Mouse (Mus musculus) gastrocnemius, adult 2 months (tissue): ENCODE measurements around the gene Cast. TPM values are rescaled to one million over a fixed set of nuclear protein-coding genes. Genes with fewer than 3 reads are reported as not detected.

Source experiments
- DNase-seq: peaks from one replicate; pipeline ENCODE4 v3.0.0; 2022
- H3K27ac ChIP-seq: fragments of 200-600 bp; 2 replicates; pipeline ENCODE4 v1.8.1; 2022; ENCODE audit warnings: mild to moderate bottlenecking
- H3K4me3 ChIP-seq: fragments of 200-600 bp; 2 replicates; pipeline ENCODE4 v1.8.1; 2022; ENCODE audit warnings: mild to moderate bottlenecking, moderate library complexity
- CTCF ChIP-seq: fragments of 200-600 bp; IDR thresholded peaks from 2 replicates; pipeline ENCODE4 v1.8.1; 2022; ENCODE audit warnings: antibody characterized with exemption, mild to moderate bottlenecking, moderate library complexity
- intact Hi-C: fragments of 180-260 bp; cut with DNase I; formaldehyde crosslinking; loops from one replicate; pipeline ENCODE4 v1.15.1; 2025
- total RNA-seq, 2 experiments: library from RNA; stranded (reverse); gene quantifications; 2 replicates each; pipeline ENCODE4 v1.2.3; 2021

Gene Cast
- total RNA-seq, 2 experiments from 2014 or later: 97.9 to 99.9 TPM

- TF ChIP-seq CTCF: peak; percentile 67
- intact Hi-C loops: loop anchor here (2.0 to 5.0 kb wide), 2 partner anchors 37 to 132 kb away; partner anchors contain the start of genes Cast and Erap1
- Histone ChIP-seq H3K27ac (peak overlapping the region; percentile 95), H3K4me3 (peak overlapping the region; percentile 77)
- peak; percentile 96 for DNase-seq
These were observed 38.1 kb downstream of the Cast start for GRCm38 (mm10) chr13:74770480-74770879.

- Histone ChIP-seq H3K4me3 (peak overlapping the region; percentile 77), H3K27ac (peak overlapping the region; percentile 95)
- intact Hi-C loops: loop anchor here (2.0 to 5.0 kb wide), 2 partner anchors 37 to 131 kb away; partner anchors contain the start of genes Cast and Erap1
- peak; percentile 37 for DNase-seq
- no peak for TF ChIP-seq CTCF
These were observed 38.7 kb downstream of the Cast start for GRCm38 (mm10) chr13:74769871-74770270.

- intact Hi-C loops: no loop called here
These were observed 41.4 kb downstream of the Cast start for GRCm38 (mm10) chr13:74767186-74767585.

DNA sequence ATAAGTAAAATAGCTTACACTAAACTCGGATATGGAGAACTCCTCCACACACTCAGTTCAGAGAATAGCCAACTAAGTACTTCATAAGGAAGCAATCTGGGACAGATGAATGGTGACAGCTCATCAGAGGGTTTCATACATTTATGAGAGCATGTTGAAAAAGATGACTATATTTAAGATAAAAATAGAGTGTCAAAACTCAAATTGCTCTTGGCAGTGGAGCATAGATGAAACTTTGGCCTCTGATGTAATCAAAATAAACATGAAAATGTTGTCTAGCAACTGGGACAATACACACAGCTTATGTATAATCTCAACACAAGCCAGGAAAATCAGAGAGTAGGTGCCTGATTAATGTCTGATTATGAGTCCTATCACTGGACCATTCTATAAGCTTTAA, 45.9 kb downstream of the Cast start:
- TF ChIP-seq CTCF: no peak
- H3K27ac ChIP-seq: no peak overlapping the region
- intact Hi-C loops: no loop called here

More at GRCm38 (mm10) chr13:74767186-74767585, 41.4 kb downstream of the Cast start:
- no peak for TF ChIP-seq CTCF
- Histone ChIP-seq H3K27ac (0 out of 2 replicates have a peak overlapping the region, but pooled peaks have one; percentile 38), H3K4me3 (0 out of 2 replicates have a peak overlapping the region, but pooled peaks have one; percentile 19)
- no peak for DNase-seq

GRCm38 (mm10) chr13:74759152-74759551, 49.5 kb downstream of the Cast start:
- DNase-seq: no peak
- intact Hi-C loops: no loop called here
- H3K4me3 ChIP-seq: no peak overlapping the region
- no peak overlapping the region for H3K27ac ChIP-seq
- no peak for TF ChIP-seq CTCF

More for the DNA sequence above, 45.9 kb downstream of the Cast start:
- no peak overlapping the region for H3K4me3 ChIP-seq
- no peak for DNase-seq

DNA sequence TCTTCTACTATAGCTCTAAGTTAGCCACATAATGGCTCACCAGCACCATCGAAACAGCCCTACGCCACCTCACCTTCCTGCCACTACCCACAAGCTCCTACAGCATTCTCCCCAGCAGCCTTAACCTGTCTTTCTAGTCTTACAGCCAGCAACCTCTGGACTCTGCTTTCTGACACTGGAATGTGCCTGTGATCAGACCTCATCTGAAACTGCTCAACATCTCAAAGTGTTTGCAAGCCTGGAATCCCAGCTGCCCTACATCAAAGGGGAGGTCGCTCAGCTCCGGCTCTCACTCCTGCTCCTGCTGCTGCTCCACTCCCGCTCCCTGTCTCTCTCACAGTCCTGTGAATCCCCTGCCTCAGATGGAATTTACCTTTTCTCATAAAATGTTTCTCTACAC, 65.4 kb downstream of the Cast start:
- Histone ChIP-seq H3K4me3 (no peak overlapping the region), H3K27ac (no peak overlapping the region)
- DNase-seq: no peak
- no peak for TF ChIP-seq CTCF
- intact Hi-C loops: loop anchor here (10.0 kb wide), 1 partner anchor 1382 kb away; no protein-coding TSS in a partner anchor

- DNase-seq: no peak
- TF ChIP-seq CTCF: no peak
- Histone ChIP-seq H3K4me3 (no peak overlapping the region), H3K27ac (no peak overlapping the region)
- intact Hi-C loops: no loop called here
These were observed 72.2 kb downstream of the Cast start for GRCm38 (mm10) chr13:74736396-74736795.

DNA sequence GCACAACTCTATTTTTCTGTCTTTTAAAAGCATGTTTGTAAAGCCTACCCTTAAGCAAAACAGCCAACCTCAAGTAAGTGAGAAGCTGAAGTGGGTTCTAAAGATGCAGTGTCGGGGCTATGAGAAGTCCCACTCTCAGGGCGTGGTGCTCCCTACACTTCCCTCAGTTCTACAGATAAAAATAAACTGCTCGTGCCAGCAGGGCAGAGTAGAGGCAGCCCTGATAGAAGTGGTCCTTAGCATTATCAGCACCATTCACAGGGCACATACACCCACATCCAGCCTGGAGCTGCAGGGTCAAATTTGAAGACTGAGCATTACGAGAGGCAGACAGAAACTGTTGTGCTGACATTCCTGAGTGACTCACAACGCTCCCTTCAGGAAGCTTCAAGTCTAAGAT, 72.8 kb downstream of the Cast start:
- Histone ChIP-seq H3K27ac (no peak overlapping the region), H3K4me3 (no peak overlapping the region)
- no peak for DNase-seq
- TF ChIP-seq CTCF: no peak
- intact Hi-C loops: no loop called here

DNA sequence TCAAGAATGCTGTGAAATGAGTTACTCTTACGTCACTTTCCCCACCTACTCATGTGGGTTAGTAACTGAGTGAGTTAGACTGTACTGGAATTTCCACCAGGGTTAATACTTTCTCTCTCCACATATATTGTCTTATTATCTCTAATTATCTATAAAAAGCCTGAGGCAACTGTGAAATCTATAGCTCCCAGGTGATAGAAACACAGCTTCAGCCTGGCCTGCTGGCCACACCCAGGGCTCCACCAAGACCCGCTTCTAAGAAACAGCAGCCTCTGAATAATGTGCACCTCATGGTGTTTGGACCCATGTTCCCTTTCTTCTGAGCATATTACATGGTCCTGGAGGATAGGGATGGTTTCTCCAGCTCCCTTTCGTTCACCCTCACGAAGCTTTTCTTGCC, 74.9 kb downstream of the Cast start:
- TF ChIP-seq CTCF: no peak
- no peak overlapping the region for H3K4me3 ChIP-seq
- intact Hi-C loops: no loop called here
- no peak overlapping the region for H3K27ac ChIP-seq
- DNase-seq: no peak

- H3K27ac ChIP-seq: no peak overlapping the region
- DNase-seq: no peak
- no peak overlapping the region for H3K4me3 ChIP-seq
- TF ChIP-seq CTCF: no peak
- intact Hi-C loops: no loop called here
These were observed 89.6 kb downstream of the Cast start for GRCm38 (mm10) chr13:74719002-74719401.

DNA sequence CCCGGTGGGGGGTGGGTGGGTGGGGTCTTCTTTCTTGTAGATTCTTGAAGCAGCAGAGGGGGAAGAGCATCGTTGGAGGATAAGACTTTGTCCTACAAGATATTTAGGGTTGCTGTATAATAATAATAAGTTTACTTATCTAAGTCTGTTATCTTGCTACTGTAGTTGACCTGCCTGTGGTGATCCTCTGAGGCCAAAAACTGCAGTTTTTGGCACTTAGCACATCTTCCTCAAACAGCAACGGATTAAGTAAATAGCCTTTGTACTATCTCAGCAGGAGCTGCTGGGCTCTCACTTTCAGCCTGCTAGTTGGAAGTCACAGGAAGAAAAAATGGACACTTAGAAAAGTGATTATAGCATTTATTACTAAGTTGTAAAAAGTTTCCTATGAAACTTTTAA, 112.4 kb downstream of the Cast start:
- no peak for TF ChIP-seq CTCF
- H3K27ac ChIP-seq: no peak overlapping the region
- intact Hi-C loops: no loop called here
- DNase-seq: no peak
- H3K4me3 ChIP-seq: no peak overlapping the region

GRCm38 (mm10) chr13:74695497-74696193, 113.0 kb downstream of the Cast start:
- TF ChIP-seq CTCF: no peak
- intact Hi-C loops: no loop called here
- no peak for DNase-seq
- Histone ChIP-seq H3K4me3 (no peak overlapping the region), H3K27ac (no peak overlapping the region)

Other genes with a start within 250 kb of the Cast start
- gene Erap1, start 169.2 kb downstream of the Cast start, total RNA-seq: 10 to 100 TPM; 23.5 to 37.2 TPM